Mouse (Mus musculus) natural killer cell, adult 2 months (primary cell): Measurements from ENCODE around the gene Tcf15.

Experiments used
- DNase-seq, 2 experiments: peaks; one replicate each; pipeline ENCODE4 v3.0.0; 2022; ENCODE audit warnings: low spot score in 2 of 2

The Tcf15 gene

GRCm38 (mm10) chr2:152122896-152123295 is 20.5 kb upstream of the Tcf15 start:
- DNase-seq: no peak

- DNase-seq: no peak
These were observed 14.8 kb upstream of the Tcf15 start for GRCm38 (mm10) chr2:152128597-152128996.

DNA sequence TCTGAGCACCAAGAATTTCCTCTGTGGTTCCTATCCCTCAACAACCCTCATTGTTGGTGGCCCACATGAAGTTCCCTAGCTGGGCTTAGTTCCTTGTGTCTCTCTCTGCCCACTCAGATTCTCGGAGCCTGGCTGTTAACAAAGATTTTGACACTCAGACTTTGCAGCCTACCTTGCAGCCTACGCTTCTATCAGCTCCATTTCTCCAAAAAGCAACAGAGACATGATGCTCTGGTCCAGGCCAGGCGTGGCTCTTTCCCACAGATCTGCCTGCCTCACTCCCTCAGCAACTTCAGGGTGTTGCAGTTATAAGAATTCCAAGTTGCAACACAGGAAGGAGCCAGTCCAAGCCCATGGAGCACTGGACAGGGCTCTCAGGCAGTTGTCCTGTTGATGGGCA is 13.6 kb upstream of the Tcf15 start:
- DNase-seq: no peak

DNA sequence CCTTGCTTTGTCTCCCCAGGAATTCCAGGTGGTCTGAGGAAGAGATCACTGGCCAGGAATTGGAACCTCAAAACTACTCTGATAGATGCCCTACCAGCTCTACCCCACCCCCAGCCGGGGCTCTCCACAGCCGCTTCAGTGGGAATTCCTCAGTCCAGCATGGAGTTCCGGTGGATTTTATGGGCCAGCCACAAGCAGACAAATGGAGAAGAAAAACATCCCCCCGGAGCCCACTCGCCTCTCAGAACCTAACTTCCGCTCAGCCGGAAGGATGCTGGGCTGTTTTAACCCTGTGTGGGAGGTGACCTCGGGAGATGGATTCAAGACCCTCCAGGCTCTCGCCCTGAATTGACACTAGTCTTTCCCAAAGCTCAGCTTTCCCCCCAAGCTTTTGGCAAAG is 11.3 kb upstream of the Tcf15 start:
- no peak for DNase-seq

- DNase-seq: no peak
These were observed 10.7 kb upstream of the Tcf15 start for GRCm38 (mm10) chr2:152132691-152133090.

DNA sequence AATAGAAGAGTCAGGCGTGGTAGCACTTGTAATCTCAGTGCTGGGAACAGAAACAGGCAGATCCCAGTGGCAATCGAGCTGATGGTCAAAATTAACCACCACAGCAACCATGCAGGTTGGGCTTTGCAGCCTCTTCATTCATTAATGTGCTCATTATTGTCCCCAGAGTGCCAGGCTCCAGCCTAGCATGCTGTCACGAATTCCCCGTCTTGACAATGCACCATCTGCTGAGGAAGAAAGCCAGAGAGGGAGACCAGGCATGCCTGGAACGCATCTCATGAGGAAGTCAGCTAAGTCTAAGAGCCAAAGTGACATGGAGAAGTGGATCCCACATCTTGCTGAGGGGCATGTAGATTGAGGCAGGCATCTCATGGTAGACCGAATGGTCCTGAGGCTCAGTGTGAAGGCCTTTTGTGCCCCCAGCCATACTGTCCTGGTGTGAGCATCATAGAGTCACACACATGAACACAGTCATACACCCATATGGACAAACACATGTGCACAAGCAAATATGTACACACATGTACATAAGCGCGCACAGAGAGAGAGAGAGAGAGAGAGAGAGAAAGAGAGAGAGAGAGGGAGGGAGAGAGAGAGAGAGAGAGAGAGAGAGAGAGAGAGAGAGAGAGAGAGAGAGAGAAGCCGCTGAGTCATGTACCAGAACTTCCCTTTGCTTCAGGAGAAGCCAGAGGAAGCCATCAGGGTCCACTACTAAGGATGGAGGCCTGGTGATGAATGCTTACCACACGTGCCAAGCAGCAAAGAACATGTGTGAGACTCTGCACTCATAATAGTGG is 4.0 kb upstream of the Tcf15 start:
- DNase-seq: no peak

DNA sequence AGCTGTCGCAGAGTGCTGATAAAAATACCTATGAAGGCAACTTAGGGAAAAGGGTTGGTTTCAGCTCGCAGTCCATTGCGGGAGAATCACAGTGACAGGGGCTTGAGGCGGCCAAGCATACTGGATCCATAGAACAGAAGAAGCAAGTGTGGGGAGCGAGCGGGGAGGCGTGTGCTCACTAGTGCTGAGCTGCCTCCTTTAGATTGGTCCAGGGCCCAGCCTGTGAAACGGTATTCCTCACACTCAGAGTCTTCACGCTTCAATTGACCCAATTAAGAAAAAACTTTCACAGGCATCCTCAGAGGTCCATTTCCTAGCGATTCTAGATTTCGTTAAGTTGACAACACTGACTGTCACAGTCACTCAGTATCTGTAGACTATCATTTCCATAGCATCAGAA is 2.4 kb upstream of the Tcf15 start:
- DNase-seq: no peak

GRCm38 (mm10) chr2:152141491-152141890 is 1.9 kb upstream of the Tcf15 start:
- no peak for DNase-seq

DNA sequence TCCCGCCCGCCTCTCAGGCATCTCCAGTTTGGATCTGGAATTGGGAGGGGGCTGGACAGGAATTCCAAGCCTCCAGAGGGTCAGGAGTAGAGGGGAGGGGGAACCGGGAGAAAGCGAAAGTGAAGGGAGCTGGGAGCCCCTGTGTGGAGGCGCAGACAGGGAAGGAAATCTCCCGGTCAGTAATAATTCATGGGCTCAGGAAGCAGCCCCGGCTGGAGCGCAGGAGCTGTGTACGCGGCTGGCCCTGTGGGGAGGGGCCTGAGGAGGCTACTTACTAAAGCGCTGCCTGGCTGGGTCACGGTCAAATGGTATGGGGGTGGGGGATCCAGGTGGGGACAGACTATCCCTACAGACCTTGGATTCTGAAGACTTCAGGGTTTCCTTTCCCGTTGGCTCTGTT is 1.3 kb upstream of the Tcf15 start:
- no peak for DNase-seq

GRCm38 (mm10) chr2:152142571-152142970 is 790 bp upstream of the Tcf15 start:
- no peak for DNase-seq

- no peak for DNase-seq
These were observed 743 bp downstream of the Tcf15 start for GRCm38 (mm10) chr2:152144158-152144450.

GRCm38 (mm10) chr2:152144501-152144900 is 1.1 kb downstream of the Tcf15 start:
- DNase-seq: no peak

- no peak for DNase-seq
These were observed 2.4 kb downstream of the Tcf15 start for GRCm38 (mm10) chr2:152145711-152146110.

DNA sequence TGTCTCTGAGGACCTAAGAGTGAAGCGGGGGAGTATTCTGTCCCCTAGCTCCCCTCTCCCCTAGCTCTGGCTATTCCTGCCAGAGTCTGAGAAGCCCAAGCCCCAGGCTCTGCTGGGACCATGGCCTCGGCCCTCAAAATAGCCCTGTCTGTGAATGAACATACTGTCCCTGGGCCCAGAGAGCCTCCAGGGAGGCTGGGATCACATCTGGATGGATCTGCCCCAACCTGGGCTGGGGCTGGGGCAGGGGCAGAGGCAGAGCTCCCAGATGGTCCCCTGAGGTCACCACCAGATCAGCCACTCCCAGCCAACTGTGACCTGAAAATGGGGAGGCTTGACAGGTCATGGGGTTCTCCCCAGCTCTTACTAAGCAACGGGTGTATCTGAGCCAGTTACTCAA is 3.7 kb downstream of the Tcf15 start:
- no peak for DNase-seq

DNA sequence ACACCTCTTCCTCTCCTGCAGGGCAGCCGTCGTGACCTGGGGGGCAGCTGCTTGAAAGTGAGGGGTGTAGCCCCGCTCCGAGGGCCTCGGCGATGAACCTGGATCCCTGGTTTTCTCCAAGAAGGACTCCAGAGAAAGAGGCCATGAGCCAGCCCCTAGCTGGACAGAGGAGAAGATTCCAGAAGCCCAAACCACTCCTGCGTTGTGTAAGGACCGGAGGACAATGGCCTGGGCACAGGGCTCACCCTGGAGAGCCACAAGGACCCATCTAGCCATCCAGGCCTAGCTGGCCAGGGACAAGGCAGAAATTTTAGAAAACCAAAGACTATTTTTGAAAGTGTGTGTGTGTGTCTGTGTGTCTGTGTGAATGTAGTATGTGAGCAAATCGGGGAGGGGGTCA is 5.3 kb downstream of the Tcf15 start:
- DNase-seq: no peak

DNA sequence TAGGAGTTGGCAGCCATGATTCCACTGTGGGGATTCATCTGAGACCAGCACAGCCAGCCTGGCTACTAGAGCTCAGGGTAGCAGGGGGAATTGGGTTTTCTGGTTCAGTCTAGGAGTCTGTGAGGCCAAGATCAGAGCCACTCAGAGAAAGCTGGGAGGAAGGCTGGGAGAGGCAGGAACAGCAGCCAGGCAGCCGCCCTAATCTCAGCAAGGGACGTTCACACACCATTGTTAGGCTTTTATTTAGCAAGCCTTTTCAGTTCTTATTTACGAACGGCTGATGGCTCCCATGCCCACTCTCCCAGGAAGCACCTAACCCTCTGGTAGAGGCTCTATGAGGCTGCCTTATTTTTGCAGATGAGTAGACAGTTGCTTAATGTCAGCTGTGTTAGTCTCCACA is 6.5 kb downstream of the Tcf15 start:
- no peak for DNase-seq

- DNase-seq: no peak
These were observed 7.0 kb downstream of the Tcf15 start for GRCm38 (mm10) chr2:152150373-152150772.

- no peak for DNase-seq
These were observed 10.0 kb downstream of the Tcf15 start for GRCm38 (mm10) chr2:152153361-152153760.

DNA sequence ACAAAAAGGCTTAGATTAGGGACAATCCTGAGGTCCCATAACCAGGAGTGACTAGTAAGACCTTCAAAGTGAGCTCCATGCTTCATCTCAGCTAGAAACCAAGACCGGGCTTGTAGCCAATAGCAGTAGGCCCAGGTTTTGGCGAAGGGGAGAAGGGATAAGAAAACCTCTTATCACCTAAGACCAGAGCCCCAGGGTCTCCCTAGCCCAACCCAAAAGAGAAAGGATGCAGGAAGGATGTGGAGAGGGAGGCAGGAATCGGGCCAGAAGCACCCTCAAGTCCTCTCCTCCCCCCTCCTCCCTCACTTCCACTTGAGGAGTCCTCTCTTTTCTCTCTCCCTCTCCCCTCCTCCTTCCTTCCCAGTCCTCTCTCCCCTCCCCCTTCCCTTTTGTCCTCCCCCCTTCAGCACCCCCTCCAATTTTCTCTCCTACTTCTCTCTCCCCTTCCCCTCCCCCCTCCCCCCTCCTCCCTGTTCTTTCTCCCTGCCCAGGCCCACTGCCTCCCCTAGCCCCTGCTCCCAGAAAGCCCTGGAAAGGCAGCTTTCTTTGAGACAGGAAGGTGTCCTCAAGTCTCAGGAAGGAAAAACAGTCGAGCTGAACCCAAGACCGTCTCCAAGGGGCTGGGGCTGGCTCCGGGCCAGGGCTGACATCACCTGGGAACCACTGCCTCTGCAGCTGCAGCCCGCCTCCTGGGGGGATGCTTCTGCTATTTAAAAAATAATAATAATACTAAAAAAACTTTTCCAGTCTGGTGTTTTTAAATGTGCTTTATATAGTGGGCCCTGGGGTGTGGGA is 12.2 kb downstream of the Tcf15 start:
- no peak for DNase-seq

DNA sequence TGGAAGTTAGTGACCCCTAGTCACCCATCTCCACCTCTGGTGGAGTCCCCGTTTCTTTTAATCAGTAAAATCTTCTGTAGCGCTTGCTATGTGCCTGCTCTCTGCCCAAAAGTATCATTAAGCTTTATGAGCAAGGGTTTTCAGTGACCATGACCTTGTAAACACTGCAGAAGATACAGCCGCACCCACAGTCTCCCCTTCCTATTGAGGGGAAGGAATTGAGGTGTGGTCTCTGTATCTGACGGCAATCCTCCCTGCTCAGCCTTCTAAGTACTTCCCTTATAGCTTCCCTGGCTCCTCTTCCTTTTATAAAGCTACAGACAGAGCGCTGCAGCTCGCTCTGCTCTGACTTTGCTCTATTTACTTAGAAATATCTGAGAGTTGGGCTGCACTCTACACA is 13.1 kb downstream of the Tcf15 start:
- no peak for DNase-seq

DNA sequence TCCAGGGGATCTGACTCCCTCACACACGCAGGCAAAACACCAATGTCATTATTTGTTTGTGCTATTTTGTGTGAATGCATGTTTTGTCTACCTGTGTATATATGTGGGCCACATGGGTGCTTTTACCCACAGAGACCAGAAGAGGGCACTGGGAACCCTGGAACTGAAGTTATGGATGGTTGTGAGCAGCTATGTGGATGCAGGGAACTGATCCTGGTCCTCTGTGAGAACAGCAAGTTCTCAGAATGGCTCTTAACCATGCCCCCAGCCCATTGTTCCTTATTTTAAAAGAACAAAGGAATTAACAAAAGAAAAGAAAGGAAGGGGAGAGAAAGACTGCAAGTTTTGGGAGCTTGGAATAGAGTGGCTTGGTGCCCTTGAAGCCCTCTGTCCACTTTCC is 16.1 kb downstream of the Tcf15 start:
- DNase-seq: no peak

- no peak for DNase-seq
These were observed 22.9 kb downstream of the Tcf15 start for GRCm38 (mm10) chr2:152166257-152166656.

DNA sequence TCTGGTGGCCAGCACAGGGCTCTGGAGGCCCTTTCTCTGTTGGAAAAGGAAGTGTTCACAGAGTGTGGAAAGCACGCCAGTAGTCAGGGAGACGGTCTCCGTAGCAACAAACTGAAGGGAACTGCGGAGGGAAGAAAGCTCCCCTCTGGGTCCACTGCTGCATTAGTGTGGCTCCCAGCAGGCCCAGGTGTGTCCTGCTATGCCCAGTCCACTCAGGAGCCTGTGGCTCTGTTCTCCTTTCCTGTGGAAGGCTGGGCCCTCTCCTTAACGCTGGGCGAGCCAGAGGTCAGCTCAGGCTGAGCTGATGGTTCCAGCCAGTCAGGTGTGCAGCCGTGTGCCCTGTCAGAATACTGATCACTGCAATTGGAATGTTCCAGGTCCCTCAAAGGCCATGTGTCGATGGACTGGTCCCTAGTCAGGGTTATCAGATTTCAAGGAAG is 24.5 kb downstream of the Tcf15 start:
- DNase-seq: no peak
